Mouse (Mus musculus) layer of hippocampus, postnatal 10 days (tissue): ENCODE results near the gene Dusp14. TPM values are rescaled to one million over a fixed set of nuclear protein-coding genes. Genes with fewer than 3 reads are reported as not detected.

Experiments
- DNase-seq, 2 experiments: peaks; one replicate each; pipeline ENCODE4 v3.0.0; 2021; ENCODE audit warnings: low spot score in 2 of 2
- total RNA-seq, 2 experiments: library from RNA; stranded (reverse); gene quantifications; 2 replicates each; pipeline ENCODE4 v1.2.3; 2021

Dusp14 gene
- total RNA-seq, 2 experiments from 2014 or later: 15.9 to 17.3 TPM

- DNase-seq: no peak
Observed at GRCm38 (mm10) chr11:84067720-84068190, 1.3 kb downstream of the Dusp14 start.

- DNase-seq: no peak
Observed at GRCm38 (mm10) chr11:84066927-84067645, 2.0 kb downstream of the Dusp14 start.

- no peak for DNase-seq
Observed at GRCm38 (mm10) chr11:84066071-84066481, 3.0 kb downstream of the Dusp14 start.

- no peak for DNase-seq
Observed at GRCm38 (mm10) chr11:84063631-84064209, 5.3 kb downstream of the Dusp14 start.

GRCm38 (mm10) chr11:84062805-84063204, 6.3 kb downstream of the Dusp14 start:
- DNase-seq: no peak

- DNase-seq: no peak
Observed at GRCm38 (mm10) chr11:84061881-84062280, 7.2 kb downstream of the Dusp14 start.

GRCm38 (mm10) chr11:84060635-84061034, 8.4 kb downstream of the Dusp14 start:
- no peak for DNase-seq

GRCm38 (mm10) chr11:84059784-84060183, 9.3 kb downstream of the Dusp14 start:
- DNase-seq: no peak

- DNase-seq: no peak
Observed at GRCm38 (mm10) chr11:84057418-84057817, 11.6 kb downstream of the Dusp14 start.

GRCm38 (mm10) chr11:84053524-84054163, 15.4 kb downstream of the Dusp14 start:
- DNase-seq: peak; percentile 82 to 85

- no peak for DNase-seq
Observed at GRCm38 (mm10) chr11:84053055-84053454, 16.0 kb downstream of the Dusp14 start.

GRCm38 (mm10) chr11:84048411-84048810, 20.6 kb downstream of the Dusp14 start:
- no peak for DNase-seq

- DNase-seq: no peak
Observed at GRCm38 (mm10) chr11:84047270-84047669, 21.8 kb downstream of the Dusp14 start.

GRCm38 (mm10) chr11:84044988-84045387, 24.1 kb downstream of the Dusp14 start:
- DNase-seq: no peak

- peak; percentile 35 to 46 for DNase-seq
Observed at GRCm38 (mm10) chr11:84042808-84043762, 26.0 kb downstream of the Dusp14 start.

- DNase-seq: no peak
Observed at GRCm38 (mm10) chr11:84040621-84041020, 28.4 kb downstream of the Dusp14 start.

GRCm38 (mm10) chr11:84033671-84034070, 35.4 kb downstream of the Dusp14 start:
- no peak for DNase-seq

- no peak for DNase-seq
Observed at GRCm38 (mm10) chr11:84032559-84032958, 36.5 kb downstream of the Dusp14 start.

- peak; percentile 60 to 73 for DNase-seq
Observed at GRCm38 (mm10) chr11:84031971-84032370, 37.1 kb downstream of the Dusp14 start.

- peak in 1 of 2 experiments; percentile 44 for DNase-seq
Observed at GRCm38 (mm10) chr11:84028271-84029028, 40.6 kb downstream of the Dusp14 start.
